Mouse (Mus musculus): Measurements from ENCODE around the gene Gprin3.

Gprin3 gene

DNA sequence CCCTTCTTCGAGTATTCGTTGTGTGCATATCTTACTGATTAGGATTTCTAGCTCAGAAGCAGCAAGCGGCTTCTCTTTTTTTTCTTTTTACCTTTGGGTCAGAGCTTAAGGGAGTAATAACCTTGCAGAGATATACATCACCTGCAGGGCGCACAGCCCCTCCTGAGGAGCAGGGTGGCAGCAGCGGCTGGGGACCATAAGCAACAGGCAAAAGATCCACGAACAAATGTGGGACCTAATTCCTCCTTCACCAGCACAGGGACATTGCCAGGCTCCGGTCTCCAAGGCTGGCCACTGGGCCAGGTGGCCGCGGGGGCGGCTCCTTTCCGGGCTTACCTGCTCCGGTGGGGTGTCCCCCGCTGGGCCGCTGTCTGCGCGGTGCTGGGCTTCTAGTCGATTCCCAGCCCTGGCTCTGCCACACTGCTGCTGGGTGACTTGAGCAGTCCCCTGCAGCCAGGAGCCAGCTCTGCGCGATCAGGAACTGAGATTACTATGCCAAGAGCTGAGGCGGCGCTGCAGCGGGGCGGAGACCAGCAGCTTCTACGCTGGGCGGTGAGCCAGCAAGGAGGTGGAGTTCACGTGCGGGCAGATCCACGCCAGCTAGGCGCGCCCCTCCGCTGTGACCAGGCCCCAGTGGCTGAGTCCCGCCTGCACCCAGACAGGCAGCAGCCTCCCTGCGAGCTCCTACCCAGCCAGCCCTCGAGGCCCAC lies at the start of gene Gprin3:
Gprin3 (minus strand) TSS at position 471 of the 710 bp plus-strand sequence.
- peak; percentile 80 for DNase-seq (ENCODE audit: low spot score)

DNA sequence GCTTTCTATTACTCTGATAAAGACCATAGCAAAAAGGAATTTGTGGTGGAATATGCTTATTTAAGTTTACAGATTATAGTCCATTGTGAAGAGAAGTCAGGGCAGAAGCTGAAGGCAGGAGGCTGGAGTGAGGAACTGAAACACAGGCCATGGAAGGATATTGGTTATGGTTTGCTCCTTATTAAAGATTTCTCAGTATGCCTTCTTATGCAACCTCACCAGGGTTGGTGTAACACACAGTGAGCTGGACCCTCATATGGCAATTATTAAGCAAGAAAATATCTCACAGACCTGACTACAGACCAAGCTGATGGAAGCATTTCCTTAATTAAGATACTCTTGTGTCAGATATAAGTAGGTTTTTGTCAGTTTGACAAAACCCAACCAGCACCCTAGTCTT lies 32.8 kb upstream of the Gprin3 start:
- no peak for DNase-seq (ENCODE audit: low spot score)

DNA sequence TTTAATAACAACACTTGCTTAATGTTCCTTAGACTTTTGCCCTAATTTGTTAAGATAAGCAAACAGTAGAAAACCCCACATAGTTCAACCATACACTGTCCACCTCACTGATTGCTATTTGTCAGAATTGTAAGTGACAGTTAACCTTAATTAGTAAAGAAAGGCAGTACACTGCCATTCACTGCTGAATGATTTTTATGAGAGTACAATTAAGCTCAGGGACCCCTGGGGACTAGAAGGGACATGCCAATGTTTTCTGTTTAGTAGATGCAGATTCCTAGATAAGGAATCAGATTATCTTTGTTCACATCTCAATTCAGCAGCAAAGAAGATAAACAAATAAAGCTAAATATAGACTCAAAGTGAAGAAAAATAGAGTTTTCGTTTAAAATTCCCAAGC lies 30.0 kb upstream of the Gprin3 start:
- DNase-seq (ENCODE audit: low spot score): no peak

DNA sequence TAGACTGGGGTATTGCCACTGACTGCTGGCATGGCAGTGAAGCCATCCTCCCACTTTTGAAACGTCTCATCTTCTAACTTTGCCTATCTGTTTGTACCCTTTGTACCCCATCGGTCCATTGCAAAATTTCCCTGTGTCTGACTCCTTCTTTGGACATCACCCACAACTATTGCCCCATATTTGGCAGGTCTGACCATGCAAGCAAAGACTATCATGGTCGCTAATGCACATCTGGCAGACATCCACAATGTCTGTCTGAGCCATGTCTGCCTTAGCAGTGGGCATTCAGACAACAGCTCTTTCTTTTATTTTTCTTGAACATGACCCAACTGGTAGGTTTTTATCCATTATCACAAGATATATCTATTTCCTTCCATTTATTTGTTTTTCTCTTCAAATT lies 25.3 kb upstream of the Gprin3 start:
- no peak for DNase-seq (ENCODE audit: low spot score)

DNA sequence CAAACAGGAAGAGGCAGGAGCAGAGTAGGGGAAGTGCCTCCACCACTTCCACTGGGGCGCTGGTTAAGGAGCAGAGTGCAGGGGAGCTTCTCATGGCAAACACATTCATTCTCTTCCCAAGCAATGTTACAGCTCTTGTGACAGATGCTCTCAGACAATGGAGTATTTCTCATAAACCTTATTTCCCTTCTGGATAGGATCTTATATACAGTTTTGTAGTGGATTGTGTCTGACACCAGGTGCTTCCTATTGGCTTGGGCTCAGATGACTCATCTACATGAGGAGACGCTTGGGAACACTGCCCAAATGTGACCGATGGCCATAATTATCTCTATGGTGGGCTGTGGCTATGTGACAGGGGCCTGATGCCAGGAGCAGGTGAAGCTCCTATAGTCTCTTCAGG lies 19.0 kb upstream of the Gprin3 start:
- no peak for DNase-seq (ENCODE audit: low spot score)

DNA sequence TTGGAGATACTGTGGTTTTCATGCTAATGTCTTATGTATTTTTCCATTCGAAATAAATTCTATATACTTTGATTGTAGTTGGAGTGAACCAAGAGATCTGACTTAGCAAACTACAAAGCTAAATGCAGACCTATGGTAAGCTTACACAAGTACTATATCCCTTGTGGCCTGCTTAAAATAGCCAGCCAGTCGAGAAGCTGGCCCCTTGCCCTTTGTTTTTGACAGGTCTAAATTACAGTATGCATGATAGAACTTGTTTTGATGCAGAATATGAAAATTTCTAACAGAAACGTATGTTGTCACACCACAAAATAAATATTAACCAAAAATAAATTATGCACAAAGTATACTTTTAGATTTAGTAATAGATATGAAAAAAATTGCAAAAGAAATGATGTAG lies 9.8 kb upstream of the Gprin3 start:
- DNase-seq (ENCODE audit: low spot score): no peak

DNA sequence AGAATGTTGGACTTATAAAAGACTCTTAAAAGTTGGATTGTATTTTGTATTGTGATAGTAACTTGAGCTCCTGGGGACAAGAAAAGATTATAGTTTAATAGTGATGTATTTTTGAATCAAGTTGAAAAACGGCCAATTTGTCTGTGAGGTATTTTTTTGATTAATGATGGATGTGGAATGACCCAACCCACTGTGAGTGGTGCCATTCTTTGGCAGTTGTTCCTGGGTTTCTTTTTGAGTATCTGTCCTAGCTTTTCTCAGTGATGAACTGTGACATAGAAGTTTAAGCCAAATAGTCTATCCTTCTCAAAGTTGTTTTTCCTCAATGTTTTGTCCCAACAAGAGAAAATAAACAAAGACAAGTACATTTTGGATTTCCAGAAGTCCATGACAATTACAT lies 7.0 kb upstream of the Gprin3 start:
- DNase-seq (ENCODE audit: low spot score): no peak

DNA sequence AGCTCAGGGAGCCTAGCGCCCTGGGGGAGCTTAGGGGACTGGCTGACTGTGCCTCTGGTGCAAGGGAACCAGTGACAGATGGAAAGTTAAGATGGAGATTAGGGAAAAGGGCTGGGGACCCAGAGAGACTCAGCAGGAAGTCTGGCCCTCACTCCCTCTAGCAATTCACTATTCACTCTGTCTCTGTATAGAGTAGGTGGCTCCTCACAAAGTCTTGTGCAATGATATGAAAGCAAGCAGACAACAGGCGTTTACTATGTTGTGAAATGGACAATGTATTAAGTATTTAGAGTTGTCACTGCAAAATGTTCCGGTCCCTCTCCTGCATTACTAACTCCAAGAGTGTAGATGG lies 416 bp upstream of the Gprin3 start:
- no peak for DNase-seq (ENCODE audit: low spot score)

DNA sequence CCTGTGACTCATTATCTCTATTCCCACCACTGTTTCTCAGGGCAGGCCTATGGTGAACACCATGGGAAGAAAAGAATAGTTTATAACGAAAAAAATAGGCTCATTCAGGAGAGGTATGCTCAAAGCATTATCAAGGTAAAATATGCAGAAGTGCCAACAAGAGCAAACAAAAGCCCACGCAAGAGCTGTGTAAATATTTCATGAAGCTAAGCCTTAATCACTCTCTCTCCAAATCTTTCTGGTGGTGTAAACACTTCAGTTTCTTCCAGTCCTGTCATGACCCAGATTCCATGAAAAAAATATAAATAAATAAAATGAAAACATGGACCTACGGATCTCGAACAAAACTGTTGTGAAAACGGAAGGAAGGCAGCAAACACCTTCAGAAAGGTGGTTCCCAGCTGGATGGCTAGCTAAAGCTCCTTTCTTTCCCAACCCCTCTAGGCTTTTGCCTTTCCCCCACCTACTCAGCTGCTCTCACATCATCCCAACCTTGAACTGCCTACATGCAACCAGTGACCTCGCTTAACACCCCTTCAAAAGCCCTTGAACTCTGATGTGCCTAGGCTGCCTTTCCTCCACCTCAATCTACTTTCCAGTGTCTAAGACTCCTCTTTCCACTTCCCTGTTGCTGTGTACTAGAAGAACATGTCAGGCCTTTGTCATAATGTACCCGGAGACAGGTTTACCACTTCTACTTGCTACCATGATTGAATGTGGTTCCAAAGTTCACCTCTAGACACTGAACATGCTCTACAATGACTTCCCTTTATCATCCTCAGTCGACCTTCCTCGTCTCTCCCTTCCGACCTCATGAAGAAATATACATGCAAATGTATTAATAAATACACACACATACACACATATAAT lies 988 bp downstream of the Gprin3 start:
- no peak for DNase-seq (ENCODE audit: low spot score)

DNA sequence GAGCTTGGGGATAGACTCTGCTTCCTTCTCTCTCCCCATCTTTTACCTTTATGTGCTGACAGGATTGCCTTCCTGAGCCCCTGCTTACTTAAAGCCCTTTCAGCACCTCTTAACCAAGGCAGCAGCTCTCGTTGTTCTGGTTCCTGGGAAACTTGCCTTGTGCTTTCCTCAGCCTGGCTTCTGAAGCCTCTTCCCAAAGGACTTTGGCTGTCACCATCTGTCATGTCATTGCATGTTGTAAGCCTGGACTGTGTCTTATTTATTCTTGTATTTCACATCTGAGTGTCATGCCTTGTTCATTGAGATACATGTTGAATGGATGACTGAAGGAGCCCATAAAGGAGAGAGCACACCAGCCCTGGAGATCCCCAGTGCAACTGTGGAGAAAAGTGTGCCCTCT lies 2.3 kb downstream of the Gprin3 start:
- DNase-seq (ENCODE audit: low spot score): no peak

DNA sequence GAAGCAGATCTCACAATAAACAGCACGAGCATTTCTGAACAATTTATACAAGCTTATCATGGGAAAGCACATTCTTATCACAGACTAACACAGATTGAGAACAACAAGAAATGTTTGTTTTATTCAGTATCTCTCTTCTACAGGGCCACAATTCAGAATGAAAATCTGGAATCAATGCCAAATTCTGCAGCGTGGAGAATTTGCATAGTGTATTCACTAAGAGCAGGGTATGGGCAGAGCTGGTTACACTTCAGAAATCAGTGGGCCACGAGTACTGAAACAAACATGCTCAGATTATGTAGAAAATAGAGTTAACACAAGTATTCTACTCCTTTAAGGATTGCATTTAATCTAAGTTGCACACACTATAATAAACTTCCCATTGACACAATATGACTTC lies 6.8 kb downstream of the Gprin3 start:
- no peak for DNase-seq (ENCODE audit: low spot score)

DNA sequence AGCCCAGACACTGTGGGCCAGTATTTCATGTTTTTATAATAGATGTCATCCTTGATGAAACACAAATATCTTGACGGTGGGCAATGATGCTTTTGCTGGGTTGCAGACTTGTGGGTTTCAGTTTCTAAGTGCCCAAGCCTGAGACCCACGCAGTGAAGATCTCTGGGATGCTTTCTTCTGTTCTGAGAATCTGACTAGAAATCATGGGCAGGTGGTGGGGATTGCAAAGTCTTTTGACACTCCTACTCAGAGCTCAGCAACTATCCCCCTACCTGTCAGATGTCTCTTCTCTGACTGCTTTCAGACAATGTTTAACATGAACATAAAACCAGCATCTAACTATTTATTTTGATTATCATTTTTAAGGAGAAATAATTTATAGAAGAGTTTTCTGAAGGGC lies 7.4 kb downstream of the Gprin3 start:
- no peak for DNase-seq (ENCODE audit: low spot score)

DNA sequence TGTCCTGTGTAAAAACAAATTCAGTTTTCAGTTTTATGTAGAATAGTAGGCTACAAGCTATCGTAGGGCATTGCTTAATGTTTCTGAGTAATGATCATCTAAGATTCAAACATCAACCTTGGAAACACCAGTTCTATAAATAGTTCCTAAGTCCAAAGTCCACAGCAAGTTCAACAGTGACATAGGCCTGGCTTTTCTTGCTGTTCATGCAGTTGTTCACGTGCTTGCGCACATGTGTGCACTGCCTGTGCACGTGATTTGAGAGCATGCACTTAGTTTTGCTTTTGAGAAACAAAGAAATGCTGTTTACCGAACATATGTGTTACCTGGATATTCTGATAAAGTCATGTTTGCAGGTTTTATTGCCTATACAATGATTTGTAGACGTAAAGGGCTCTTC lies 11.3 kb downstream of the Gprin3 start:
- no peak for DNase-seq (ENCODE audit: low spot score)

DNA sequence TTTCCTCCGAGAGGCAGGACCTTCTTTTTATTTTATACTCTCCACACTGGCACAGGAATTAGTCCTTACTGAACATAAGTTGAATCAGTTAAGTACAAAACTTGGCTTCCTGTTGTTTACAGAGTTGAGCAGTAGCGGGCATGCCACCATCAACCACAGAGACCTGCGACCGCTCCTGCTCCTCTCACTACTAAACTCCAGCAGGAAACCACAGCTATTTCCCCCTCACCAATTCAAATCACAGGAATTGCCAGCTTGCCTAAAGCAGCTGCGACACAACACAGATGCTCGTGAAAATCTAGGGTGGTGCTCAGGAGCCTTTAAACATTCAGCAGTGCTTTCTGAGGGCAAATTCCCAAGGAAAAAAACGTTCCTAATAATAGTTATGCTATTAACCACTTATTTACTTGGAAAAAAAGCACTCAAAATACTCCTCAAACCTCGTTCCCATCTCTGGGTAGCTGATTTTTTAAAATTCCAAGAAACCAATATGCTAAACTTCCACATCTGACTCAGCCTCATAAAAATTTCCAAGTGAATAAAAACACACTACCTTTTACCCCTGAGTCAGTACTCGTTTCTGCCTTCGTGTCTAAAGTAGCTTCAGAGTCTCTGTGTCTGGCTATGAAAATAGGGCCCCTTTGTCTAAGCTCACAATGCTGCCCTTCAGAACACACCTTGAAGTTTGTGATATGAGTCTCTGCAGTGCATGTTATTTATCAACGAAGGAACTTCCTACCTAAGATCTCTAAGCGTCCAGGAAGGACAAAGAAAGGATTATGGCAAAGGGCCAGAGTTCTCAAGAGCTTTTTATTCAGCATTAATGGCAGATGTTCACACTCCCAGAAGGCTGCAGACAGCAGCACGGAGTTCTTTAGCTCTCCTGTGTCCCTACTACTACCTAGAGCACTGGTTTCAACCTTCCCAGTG lies 13.4 kb downstream of the Gprin3 start:
- DNase-seq (ENCODE audit: low spot score): no peak

DNA sequence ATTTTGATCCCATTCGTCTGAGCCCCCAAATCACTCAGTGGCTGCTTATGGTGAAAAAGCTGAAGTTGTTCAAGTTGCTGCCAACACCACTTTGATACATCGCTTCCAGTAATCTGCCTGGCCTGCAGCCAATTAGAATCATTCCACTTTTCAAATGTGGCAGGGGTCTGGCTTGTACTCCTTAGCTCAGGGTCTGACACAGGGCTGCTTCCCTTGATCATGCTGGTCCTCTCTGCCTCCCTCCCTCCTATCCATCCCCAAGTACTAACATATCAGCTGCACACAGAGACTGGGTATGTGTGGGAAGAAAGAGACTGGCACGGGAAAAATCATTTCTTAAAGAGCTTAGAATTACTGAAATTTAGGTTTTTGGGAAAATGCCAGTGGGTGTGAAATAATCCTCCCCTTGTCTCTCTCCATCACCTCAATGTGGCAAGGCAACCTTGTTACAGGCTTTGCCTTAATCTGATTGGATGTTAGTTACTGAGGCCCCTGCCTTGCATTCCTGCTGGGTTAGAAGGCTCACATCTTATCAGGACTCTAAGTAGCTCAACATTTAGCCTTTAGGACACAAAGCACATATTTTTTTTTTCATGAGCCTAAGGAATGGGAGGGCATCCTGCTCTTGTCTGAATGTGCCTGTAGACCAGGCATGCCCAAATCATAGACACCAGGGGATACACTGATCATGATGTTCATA lies 16.9 kb downstream of the Gprin3 start:
- DNase-seq (ENCODE audit: low spot score): peak; percentile 29

DNA sequence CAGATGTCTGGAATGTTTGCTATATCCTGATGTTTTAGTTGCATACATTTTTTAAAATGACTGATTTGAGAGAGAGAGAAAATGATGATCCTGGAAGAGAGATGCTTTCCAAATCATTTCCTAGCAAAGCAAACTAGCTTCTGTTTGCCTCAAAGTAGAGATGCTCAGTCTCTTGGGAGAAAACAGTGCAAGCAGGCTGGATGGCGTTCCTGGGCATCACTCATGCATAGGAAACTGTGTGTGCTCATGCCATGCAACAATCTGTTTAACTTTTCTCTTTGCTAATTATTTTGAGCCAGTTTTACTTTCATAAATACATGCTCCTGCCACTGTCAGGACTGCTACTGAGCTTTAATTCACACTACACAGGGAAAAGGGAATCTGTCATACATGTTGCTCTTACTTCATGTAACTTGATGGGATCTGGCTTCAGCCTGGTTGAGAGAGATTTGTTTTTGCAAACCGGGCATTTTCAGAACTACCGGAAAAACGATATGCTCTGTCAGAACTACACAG lies 18.6 kb downstream of the Gprin3 start:
- no peak for DNase-seq (ENCODE audit: low spot score)

DNA sequence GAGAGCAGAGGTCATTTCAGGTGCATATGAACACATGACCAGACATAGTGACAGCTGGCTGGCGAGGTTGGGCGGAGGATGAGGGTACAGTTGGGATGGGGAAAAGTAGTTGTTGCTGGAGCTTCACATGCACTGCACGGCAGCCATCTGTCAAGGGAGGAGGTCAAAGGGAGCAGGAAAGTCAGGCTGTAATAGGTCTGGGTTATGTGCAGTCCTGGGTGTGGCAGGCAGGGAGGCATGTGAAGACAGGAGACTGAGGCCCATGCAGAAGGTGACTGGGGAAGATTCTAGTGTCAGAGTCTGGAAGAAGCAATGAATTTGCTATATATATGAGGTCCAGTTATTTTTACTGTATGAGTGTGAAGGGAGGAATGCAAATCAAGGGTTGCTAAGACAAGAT lies 35.9 kb downstream of the Gprin3 start:
- no peak for DNase-seq (ENCODE audit: low spot score)

DNA sequence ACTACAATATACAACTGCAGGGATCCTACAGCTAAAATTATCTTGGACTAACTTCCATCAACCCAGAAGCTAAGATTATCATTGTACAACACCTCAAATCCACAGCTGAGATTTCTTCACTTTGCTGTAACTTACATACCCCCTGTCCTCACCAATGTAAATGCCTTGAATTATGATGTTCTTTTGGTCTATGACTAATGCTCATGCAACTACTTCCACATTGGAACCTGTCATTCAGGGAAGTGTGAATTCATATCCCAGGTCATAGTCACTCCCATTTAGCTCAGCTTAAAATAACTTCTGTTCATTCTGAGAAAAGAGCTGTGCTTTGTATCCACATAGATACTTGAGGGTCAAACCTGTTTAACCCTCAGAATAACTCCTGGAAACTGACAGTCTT lies 60.8 kb downstream of the Gprin3 start:
- no peak for DNase-seq (ENCODE audit: low spot score)

DNA sequence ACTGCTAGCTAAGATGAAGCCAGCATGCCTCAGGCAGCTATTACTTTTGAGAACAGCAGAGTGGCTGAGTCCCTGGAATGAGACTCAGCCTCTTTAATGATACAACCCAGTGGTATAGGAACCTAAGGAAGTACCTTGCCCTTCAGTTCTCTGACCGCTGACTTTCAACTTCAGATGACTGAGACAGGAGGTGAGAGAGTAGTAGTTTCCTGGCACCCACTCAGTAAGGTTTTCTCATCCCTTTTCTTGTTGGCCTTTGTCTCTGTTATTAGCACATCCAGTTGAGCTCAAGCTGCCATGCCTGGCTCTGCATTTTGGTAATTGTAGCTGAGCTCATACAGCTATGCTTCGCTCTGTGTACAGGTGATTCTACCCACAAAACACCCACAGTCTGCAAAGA lies 62.8 kb downstream of the Gprin3 start:
- no peak for DNase-seq (ENCODE audit: low spot score)

DNA sequence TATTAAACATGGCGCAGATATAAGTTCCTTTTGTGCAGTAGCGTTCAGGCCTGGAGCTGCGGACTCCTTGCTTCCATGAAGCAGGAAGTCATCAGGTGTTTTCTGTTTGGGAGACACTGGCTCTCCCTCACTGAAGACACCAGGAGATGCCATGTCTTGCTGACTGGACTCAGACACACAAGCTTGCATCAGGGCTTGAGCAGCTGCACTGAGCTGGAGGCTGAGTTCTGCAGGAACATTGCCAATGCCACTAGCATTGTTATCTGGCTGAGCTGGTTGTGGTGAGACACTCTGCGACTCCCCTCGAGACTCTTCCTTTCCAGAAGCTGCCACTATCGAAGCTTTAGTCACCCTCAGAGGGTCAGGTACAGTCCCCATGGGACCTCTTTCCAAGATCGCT lies 71.2 kb downstream of the Gprin3 start:
- no peak for DNase-seq (ENCODE audit: low spot score)

DNA sequence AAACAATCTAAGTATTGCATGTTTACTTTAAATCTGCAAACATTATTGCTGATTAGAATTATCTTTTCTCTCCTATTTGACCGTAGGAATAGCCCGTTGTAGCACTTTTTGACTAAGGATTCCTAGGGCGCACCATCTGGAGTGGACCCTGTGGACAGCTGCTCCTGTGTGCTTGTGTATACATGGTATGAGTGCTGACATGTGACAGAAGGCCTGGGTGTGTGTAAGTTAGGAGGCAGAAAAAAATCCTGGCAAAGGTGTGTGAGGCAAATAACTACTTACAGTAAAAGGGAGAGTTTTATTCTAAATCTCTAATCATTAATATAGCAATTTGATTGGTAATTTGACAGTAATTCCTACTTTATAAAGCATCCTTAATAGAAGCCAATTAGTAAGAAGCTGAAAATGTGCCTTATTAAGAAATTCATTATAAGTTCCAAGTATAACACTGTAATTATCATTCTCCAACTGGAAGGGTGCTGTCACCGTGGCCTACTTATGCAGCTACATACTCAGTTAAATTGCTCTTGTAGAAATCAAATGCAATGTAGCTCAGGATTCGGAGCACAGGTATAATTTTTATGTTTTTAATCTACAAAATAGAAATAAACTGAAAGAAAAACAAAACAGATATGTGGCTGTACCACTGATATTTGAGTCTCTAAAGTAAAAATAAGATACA lies 74.8 kb downstream of the Gprin3 start:
- no peak for DNase-seq (ENCODE audit: low spot score)
